Mouse (Mus musculus): ENCODE data around the gene Fbxl4.

- no peak for TF ChIP-seq CTCF (IDR thresholded peaks at IDR 0.05; ENCODE audit: borderline replicate concordance, insufficient read depth, low read depth, low read length)
- no peak for TF ChIP-seq POLR2A (IDR thresholded peaks at IDR 0.05; ENCODE audit: borderline replicate concordance, insufficient read depth, low read length)
These were observed 63.3 kb downstream of the Fbxl4 start for GRCm38 (mm10) chr4:22420627-22421026.

All from cerebellum, adult 2 months (tissue).